Mouse (Mus musculus) intestine, postnatal 0 days (tissue): ENCODE measurements around the gene Gm20441. TPM values are rescaled to one million over a fixed set of nuclear protein-coding genes. Genes with fewer than 3 reads are reported as not detected.
"Not testable (repeated sequence)": the region's sequence is repeated elsewhere in the genome, so short reads cannot be mapped to it uniquely, and the experiment has no call there.

Experiments
- ATAC-seq: fragments of 200-750 bp; cut with Nextera tagmentation; 2 replicates; pipeline ENCODE4 v1.8.0; 2017; ENCODE audit warnings: mild to moderate bottlenecking, moderate TSS enrichment, moderate library complexity
- H3K27ac ChIP-seq: fragments of 300-500 bp; sonication (generic); 2 replicates; pipeline ENCODE4 v1.5.1; 2014; ENCODE audit warnings: mild to moderate bottlenecking, low read depth, low read length, moderate library complexity
- H3K27me3 ChIP-seq: fragments of 300-500 bp; sonication (generic); replicated peaks from 2 replicates; pipeline ENCODE4 v1.6.1; 2014; ENCODE audit warnings: low read length, mixed read lengths; ENCODE audit not compliant: control insufficient read depth, insufficient read depth
- H3K36me3 ChIP-seq: fragments of 300-500 bp; sonication (generic); 2 replicates; pipeline ENCODE4 v1.6.1; 2014; ENCODE audit warnings: mild to moderate bottlenecking, moderate library complexity; ENCODE audit not compliant: control insufficient read depth, insufficient read depth
- H3K4me1 ChIP-seq: fragments of 300-500 bp; sonication (generic); replicated peaks from 2 replicates; pipeline ENCODE4 v1.6.1; 2014; ENCODE audit warnings: antibody characterized with exemption, low read length, mixed read lengths; ENCODE audit not compliant: control insufficient read depth, insufficient read depth
- H3K4me2 ChIP-seq: fragments of 300-500 bp; sonication (generic); replicated peaks from 2 replicates; pipeline ENCODE4 v1.6.1; 2014; ENCODE audit warnings: low read depth, mild to moderate bottlenecking, moderate library complexity
- H3K4me3 ChIP-seq: fragments of 300-500 bp; sonication (generic); 2 replicates; pipeline ENCODE4 v1.5.1; 2014; ENCODE audit warnings: low read depth, low read length
- H3K9ac ChIP-seq: fragments of 300-500 bp; sonication (generic); 2 replicates; pipeline ENCODE4 v1.6.1; 2014; ENCODE audit warnings: mild to moderate bottlenecking, low read depth, low read length
- H3K9me3 ChIP-seq: fragments of 300-500 bp; sonication (generic); 2 replicates; pipeline ENCODE4 v1.6.1; 2016; ENCODE audit warnings: mixed run types; ENCODE audit not compliant: control insufficient read depth
- CTCF ChIP-seq: sonication (generic); IDR thresholded peaks from 2 replicates; pipeline ENCODE4 v1.5.1; 2016; ENCODE audit warnings: low read depth, mild to moderate bottlenecking, control low read depth, antibody characterized with exemption, moderate library complexity
- WGBS: fragments of 180-500 bp; shearing (Covaris S2); extraction: QIAGEN DNeasy Blood & Tissue Kit; methylation state at CpG from one replicate; pipeline ENCODE4 v1.1.7; 2014; 5-methylcytosine and 5-hydroxymethylcytosine counted together
- polyA plus RNA-seq: library from polyadenylated mRNA; unstranded; fragments of >200 nt; fragmentation: Nextera tagmentation; extraction: Ambion mirVana; gene quantifications from 2 replicates; pipeline ENCODE4 v1.2.1, GENCODE M21; 2015

Gm20441 gene
- polyA plus RNA-seq, 1 experiment from 2014 or later: 0.76 TPM

DNA sequence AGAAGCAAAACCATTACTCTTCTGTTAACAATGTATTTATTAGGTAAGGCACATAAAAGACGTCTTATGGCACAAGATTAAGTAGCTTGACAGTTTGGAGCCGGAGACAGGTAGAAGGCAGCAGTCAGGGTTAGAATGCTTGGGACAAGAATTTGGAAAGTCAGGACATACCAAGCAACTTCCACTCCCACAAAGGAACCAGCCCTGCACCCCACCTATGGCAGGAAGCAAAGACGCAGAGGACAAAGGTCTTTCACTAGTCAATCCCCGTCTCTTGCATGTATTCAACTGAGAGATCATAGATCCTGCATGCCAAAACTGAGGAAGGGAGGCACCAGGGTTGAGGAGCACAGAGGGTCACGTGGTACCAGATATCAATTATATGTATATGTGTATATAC, 6.7 kb downstream of the Gm20441 start:
- TF ChIP-seq CTCF: no peak
- H3K4me1 ChIP-seq: no peaks in the 10 kb centered on the region; the same call in 1 of the 2 replicates
- H3K36me3 ChIP-seq: no peaks in the 10 kb centered on the region; the same call in 1 of the 2 replicates
- no peak overlapping the region for H3K27ac ChIP-seq
- no peaks in the 10 kb centered on the region for H3K27me3 ChIP-seq
- H3K4me2 ChIP-seq: no peak overlapping the region
- no peak overlapping the region for H3K4me3 ChIP-seq
- 77% methylated on average over 5 of the region's 5 CpGs for WGBS
- no peak for ATAC-seq
- no peak overlapping the region for H3K9ac ChIP-seq
- H3K9me3 ChIP-seq: no peaks in the 10 kb centered on the region

DNA sequence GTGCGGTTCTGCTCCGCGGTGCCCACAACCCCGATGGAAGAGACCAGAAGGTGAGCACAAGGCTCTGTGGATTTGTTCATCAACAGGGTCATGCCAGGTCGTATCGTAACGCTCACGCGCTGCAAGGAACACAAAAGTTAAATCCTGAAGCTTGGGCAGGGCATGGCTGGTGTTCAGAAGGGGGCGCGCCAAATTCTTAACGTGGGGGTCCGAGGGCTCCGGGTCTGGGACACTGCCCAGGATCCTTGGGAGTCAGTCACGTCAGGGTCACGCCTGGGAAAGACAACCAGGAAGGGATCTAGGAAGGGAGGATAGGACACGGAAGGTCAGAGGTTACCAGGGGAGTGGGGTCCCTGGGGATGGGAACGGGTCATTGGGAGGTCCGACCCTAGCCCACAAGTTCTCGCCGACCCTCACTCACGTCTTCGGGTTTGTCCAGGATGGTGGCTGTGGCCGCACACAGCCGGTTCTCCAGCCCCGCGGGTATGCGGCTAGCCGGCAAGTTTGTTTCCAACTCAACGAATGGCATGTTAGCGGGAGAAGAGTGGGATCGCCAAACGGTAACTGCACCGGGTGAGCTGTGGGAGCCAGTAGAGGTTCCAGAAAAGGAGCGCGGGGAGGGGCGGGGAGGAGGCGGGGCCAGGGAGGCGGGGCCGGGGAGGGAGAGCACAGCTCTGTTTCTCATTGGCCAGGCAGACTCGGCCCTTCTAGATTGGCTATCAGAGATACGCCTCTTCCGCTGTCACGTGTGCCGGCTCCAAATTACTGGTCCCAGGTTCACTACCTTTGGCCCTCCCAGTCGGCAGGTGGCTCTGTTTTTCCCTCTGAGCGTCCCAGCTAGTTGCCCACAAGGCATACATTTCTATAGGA, 7.7 kb downstream of the Gm20441 start, which contains the start of gene Ddt:
TSS of gene Ddt (minus strand) at position 620 of the 870 bp plus-strand sequence.
- H3K9ac ChIP-seq: peak within 1 kb of the TSS; percentile 57
- peak; percentile 93 for ATAC-seq
- peak within 1 kb of the TSS; percentile 72 for H3K4me3 ChIP-seq
- no peaks in the 10 kb centered on the region; the same call in 1 of the 2 replicates for H3K4me1 ChIP-seq
- H3K36me3 ChIP-seq: no peaks in the 10 kb centered on the region; the same call in 1 of the 2 replicates
- peak within 1 kb of the TSS; percentile 41; the same call in 1 of the 2 replicates for H3K27ac ChIP-seq
- WGBS: under 1% methylated on average over 47 of the region's 47 CpGs
- no peaks in the 10 kb centered on the region for H3K9me3 ChIP-seq
- H3K27me3 ChIP-seq: no peaks in the 10 kb centered on the region
- H3K4me2 ChIP-seq: peak within 1 kb of the TSS; percentile 100
- peak; percentile 62 for TF ChIP-seq CTCF

DNA sequence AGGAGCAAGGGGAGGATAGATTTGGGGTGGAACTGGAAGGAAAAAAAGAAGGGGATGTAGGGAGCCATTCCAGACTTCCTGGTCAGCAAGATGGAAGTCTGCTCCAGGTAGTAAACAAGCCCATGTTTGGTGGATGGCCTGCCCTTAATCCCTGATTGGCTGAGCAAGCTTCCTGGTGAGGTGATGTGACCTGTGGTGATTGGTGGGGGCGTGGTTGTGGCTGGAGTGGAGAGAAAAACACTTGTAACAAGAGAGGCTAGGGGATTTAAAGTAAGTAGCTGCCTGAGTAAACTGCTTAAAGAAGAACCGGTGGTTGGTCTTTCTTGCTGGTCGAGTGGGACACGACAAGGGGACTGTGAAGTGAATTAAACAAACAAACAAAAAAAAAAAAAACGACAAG, 13.0 kb downstream of the Gm20441 start:
- not testable (repeated sequence) for H3K9me3 ChIP-seq, ATAC-seq, H3K36me3 ChIP-seq, H3K4me3 ChIP-seq, H3K4me2 ChIP-seq, H3K4me1 ChIP-seq, H3K9ac ChIP-seq, H3K27ac ChIP-seq, H3K27me3 ChIP-seq
- WGBS: 33% methylated on average over 5 of the region's 5 CpGs

DNA sequence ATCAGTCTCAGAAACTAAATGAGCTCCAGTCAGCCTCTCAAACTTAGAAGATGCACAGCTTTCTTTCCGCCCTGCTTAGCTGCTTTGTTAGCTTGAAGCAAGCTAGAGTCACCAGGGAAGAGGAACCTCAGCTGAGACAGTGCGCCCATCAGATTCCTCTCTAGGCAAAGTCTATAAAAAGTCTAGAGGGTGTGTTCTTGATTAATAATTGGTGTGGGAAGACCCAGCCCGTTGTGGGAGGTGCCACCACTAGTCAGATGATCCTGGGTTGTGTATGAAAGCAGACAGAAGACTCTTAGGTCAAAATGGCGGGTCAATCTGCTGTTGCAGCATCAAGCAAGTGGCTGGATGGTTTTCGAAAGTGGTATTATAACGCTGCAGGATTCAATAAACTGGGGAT, 13.9 kb downstream of the Gm20441 start:
- no peak overlapping the region for H3K4me2 ChIP-seq
- 78% methylated on average over 6 of the region's 6 CpGs for WGBS
- no peak for ATAC-seq
- H3K9ac ChIP-seq: no peak overlapping the region
- no peak overlapping the region for H3K27ac ChIP-seq
- H3K9me3 ChIP-seq: no peaks in the 10 kb centered on the region
- H3K27me3 ChIP-seq: no peaks in the 10 kb centered on the region
- no peak for TF ChIP-seq CTCF
- no peaks in the 10 kb centered on the region for H3K36me3 ChIP-seq
- no peaks in the 10 kb centered on the region for H3K4me1 ChIP-seq
- no peak overlapping the region for H3K4me3 ChIP-seq

DNA sequence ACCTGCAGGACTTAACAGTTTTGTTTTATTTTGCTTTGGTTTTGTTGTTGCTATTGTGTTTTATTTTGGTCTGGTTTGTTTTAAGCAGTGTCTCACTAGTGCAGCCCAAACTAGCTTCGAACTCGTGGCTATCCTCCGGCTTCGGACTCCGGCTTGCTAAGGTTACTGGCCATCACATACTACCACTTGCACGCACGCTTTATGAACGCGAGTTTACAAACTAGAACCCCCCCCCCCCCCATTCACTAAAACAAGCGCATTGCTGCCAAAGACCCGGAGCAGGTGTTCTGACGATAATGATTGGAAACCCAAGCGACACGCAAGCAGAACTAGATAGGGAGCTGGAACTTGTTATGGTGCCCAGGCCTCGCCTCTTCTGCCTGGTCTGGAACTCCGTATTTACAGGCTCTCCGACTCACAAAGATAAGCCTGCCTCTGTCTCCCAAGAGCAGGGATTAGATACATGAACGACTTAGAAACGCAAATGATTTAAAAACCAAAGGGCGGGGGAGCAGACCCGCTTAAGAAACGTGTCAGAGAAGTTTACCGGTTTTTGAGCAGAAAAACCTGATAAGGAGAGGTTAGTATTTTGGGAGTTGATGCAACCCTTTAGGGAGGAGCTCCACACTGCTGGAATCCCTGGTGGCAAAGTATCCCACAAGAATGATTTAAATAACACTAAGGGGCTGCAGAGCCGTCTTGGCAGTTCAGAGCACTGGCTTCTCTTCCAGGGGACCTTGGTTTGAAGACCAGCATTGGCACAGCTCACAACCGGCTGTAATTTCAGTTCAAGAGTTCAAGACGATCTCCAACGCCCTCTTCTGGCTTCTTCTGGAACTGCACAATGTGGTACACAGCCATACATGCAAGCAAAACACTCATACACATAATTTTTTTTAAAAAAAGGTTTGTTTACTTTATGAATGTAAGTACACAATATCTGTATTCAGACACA, 16.0 kb downstream of the Gm20441 start:
- Histone ChIP-seq H3K9ac (peak overlapping the region; percentile 65), H3K4me3 (peak overlapping the region; percentile 80), H3K4me1 (no peaks in the 10 kb centered on the region), H3K9me3 (no peaks in the 10 kb centered on the region), H3K27me3 (no peaks in the 10 kb centered on the region), H3K4me2 (peak overlapping the region; percentile 76), H3K36me3 (no peaks in the 10 kb centered on the region), H3K27ac (peak overlapping the region; percentile 62)
- peak; percentile 84 for TF ChIP-seq CTCF
- under 1% methylated on average over 27 of the region's 27 CpGs for WGBS
- ATAC-seq: peak; percentile 23
